Mouse (Mus musculus) intestine, postnatal 0 days (tissue): Measurements from ENCODE around the gene Nol6. TPM values are rescaled to one million over a fixed set of nuclear protein-coding genes. Genes with fewer than 3 reads are reported as not detected.
"Not testable (repeated sequence)": the region's sequence is repeated elsewhere in the genome, so short reads cannot be mapped to it uniquely, and the experiment has no call there.

Experiments
- ATAC-seq: fragments of 200-750 bp; cut with Nextera tagmentation; 2 replicates; pipeline ENCODE4 v1.8.0; 2017; ENCODE audit warnings: mild to moderate bottlenecking, moderate TSS enrichment, moderate library complexity
- H3K27ac ChIP-seq: fragments of 300-500 bp; sonication (generic); 2 replicates; pipeline ENCODE4 v1.5.1; 2014; ENCODE audit warnings: mild to moderate bottlenecking, low read depth, low read length, moderate library complexity
- H3K27me3 ChIP-seq: fragments of 300-500 bp; sonication (generic); replicated peaks from 2 replicates; pipeline ENCODE4 v1.6.1; 2014; ENCODE audit warnings: low read length, mixed read lengths; ENCODE audit not compliant: control insufficient read depth, insufficient read depth
- H3K36me3 ChIP-seq: fragments of 300-500 bp; sonication (generic); 2 replicates; pipeline ENCODE4 v1.6.1; 2014; ENCODE audit warnings: mild to moderate bottlenecking, moderate library complexity; ENCODE audit not compliant: control insufficient read depth, insufficient read depth
- H3K4me1 ChIP-seq: fragments of 300-500 bp; sonication (generic); replicated peaks from 2 replicates; pipeline ENCODE4 v1.6.1; 2014; ENCODE audit warnings: antibody characterized with exemption, low read length, mixed read lengths; ENCODE audit not compliant: control insufficient read depth, insufficient read depth
- H3K4me2 ChIP-seq: fragments of 300-500 bp; sonication (generic); replicated peaks from 2 replicates; pipeline ENCODE4 v1.6.1; 2014; ENCODE audit warnings: low read depth, mild to moderate bottlenecking, moderate library complexity
- H3K4me3 ChIP-seq: fragments of 300-500 bp; sonication (generic); 2 replicates; pipeline ENCODE4 v1.5.1; 2014; ENCODE audit warnings: low read depth, low read length
- H3K9ac ChIP-seq: fragments of 300-500 bp; sonication (generic); 2 replicates; pipeline ENCODE4 v1.6.1; 2014; ENCODE audit warnings: mild to moderate bottlenecking, low read depth, low read length
- H3K9me3 ChIP-seq: fragments of 300-500 bp; sonication (generic); 2 replicates; pipeline ENCODE4 v1.6.1; 2016; ENCODE audit warnings: mixed run types; ENCODE audit not compliant: control insufficient read depth
- CTCF ChIP-seq: sonication (generic); IDR thresholded peaks from 2 replicates; pipeline ENCODE4 v1.5.1; 2016; ENCODE audit warnings: low read depth, mild to moderate bottlenecking, control low read depth, antibody characterized with exemption, moderate library complexity
- WGBS: fragments of 180-500 bp; shearing (Covaris S2); extraction: QIAGEN DNeasy Blood & Tissue Kit; methylation state at CpG from one replicate; pipeline ENCODE4 v1.1.7; 2014; 5-methylcytosine and 5-hydroxymethylcytosine counted together
- polyA plus RNA-seq: library from polyadenylated mRNA; unstranded; fragments of >200 nt; fragmentation: Nextera tagmentation; extraction: Ambion mirVana; gene quantifications from 2 replicates; pipeline ENCODE4 v1.2.1, GENCODE M21; 2015

Gene Nol6
- polyA plus RNA-seq, 1 experiment from 2014 or later: 8.4 TPM

DNA sequence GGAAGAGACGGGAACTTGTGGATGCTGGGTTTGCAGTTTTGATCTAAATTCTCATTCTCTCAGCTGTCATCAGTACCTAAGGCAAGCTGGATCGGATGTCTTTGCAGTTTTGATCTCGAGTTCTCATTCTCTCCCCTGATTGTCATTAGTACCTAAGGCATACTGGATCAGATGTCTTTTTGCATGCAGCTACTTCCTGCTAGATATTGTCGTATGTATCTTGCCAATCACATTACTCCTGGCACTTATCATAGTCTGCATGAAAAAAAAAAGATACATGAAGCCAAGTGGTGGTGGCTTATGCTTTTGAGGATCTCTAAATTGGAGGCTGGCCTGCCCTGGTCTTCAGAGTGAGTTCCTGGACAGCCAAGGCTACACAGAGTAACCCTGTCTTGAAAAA, 39.4 kb downstream of the Nol6 start:
- no peak for TF ChIP-seq CTCF
- Histone ChIP-seq H3K4me1 (no peaks in the 10 kb centered on the region), H3K9me3 (no peaks in the 10 kb centered on the region), H3K27me3 (no peaks in the 10 kb centered on the region), H3K4me3 (no peak overlapping the region), H3K9ac (no peak overlapping the region), H3K4me2 (no peak overlapping the region), H3K27ac (no peak overlapping the region), H3K36me3 (no peaks in the 10 kb centered on the region)
- ATAC-seq: no peak
- WGBS: 83% methylated on average over 4 of the region's 4 CpGs

DNA sequence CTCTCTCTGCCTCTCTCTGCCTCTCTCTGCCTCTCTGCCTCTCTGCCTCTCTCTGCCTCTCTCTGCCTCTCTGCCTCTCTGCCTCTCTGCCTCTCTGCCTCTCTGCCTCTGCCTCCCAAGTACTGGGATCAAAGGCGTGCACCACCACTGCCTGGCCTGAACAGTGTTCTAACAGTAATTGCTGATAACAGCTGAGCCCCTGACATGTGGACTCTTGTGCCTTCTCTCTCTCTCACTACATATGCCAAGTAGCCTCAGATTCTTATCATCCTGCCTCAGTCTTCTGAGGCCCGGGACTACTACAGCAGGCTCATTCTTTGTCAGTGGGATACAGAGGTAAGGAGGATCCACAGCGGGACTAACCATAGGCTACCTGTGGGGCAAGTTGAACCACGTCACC, 41.5 kb downstream of the Nol6 start:
- H3K9ac ChIP-seq, H3K4me3 ChIP-seq, H3K36me3 ChIP-seq, H3K4me1 ChIP-seq, H3K27ac ChIP-seq, H3K9me3 ChIP-seq, ATAC-seq, H3K27me3 ChIP-seq, H3K4me2 ChIP-seq: not testable (repeated sequence)
- 52% methylated on average over 4 of the region's 4 CpGs for WGBS

DNA sequence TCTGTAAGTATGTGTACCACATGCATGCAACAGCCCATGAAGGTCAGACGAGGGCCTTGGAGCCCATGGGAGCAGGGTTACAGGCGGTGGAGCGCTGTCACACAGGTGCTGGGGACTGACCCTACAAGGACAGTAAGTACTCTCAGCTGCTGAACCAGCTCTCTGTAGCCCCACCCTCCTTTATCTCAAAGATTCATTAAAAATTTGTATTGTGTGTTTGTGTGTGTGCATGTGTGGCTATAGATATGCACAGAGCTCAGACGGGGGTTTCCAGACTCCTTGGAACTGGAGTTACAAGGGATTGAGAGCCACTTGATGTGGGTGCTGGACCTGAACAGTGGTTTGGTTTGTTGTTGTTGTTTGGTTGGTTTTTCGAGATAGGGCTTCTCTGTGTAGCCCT, 42.5 kb downstream of the Nol6 start:
- H3K27ac ChIP-seq: no peak overlapping the region
- H3K4me1 ChIP-seq: no peaks in the 10 kb centered on the region
- no peak for TF ChIP-seq CTCF
- no peak overlapping the region for H3K4me3 ChIP-seq
- H3K9ac ChIP-seq: no peak overlapping the region
- no peaks in the 10 kb centered on the region for H3K9me3 ChIP-seq
- no peak overlapping the region for H3K4me2 ChIP-seq
- no peaks in the 10 kb centered on the region for H3K36me3 ChIP-seq
- no peak for ATAC-seq
- WGBS: 75% methylated on average over 5 of the region's 5 CpGs
- H3K27me3 ChIP-seq: no peaks in the 10 kb centered on the region

DNA sequence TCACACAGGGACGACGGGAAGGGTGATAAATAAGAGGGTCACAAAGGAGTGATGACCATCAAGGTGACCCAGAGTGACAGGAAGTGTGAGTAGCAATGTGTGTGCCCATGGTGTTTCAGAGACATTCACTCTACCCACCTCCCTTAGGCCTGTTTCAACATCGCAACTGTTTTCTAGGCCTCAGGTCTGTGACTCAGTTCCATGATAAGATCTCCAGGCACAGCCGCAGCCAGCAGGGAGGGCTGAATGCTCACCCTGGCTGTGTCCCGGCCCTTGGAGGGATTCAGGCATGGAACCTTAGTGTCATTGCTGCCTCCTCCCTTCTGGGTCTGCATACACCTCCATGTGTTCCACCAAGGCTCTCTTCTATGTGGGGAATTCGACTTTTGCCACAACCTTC, 45.5 kb downstream of the Nol6 start:
- Histone ChIP-seq H3K9ac (no peak overlapping the region), H3K27me3 (no peaks in the 10 kb centered on the region), H3K27ac (no peak overlapping the region), H3K9me3 (no peaks in the 10 kb centered on the region), H3K4me1 (no peaks in the 10 kb centered on the region), H3K36me3 (no peaks in the 10 kb centered on the region), H3K4me3 (no peak overlapping the region), H3K4me2 (no peak overlapping the region)
- TF ChIP-seq CTCF: no peak
- ATAC-seq: no peak
- WGBS: 57% methylated on average over 6 of the region's 6 CpGs

DNA sequence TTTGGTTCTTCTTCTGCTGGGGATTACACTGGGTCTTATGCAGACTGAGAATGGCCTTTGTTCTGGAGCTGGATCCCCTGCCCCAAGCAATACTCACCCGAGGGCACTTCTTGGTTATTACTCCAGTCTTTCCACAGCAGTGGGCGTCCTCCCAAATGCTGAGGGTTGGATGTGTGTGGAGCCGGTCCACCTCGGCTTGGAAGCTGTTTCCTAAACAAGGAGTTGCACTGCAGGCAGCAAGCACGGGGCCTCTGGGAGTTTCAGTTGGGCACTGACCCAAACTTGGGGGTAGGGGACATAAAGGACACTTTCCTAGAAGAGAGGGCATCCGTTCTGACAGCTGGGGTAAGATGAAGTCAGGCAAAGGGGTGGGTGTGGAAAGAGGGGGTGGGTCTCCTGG, 49.8 kb downstream of the Nol6 start:
- H3K36me3 ChIP-seq: no peaks in the 10 kb centered on the region
- no peak for TF ChIP-seq CTCF
- H3K9ac ChIP-seq: no peak overlapping the region
- no peak overlapping the region for H3K27ac ChIP-seq
- H3K9me3 ChIP-seq: no peaks in the 10 kb centered on the region
- H3K4me1 ChIP-seq: no peaks in the 10 kb centered on the region
- H3K4me2 ChIP-seq: no peak overlapping the region
- H3K27me3 ChIP-seq: no peaks in the 10 kb centered on the region
- 69% methylated on average over 6 of the region's 6 CpGs for WGBS
- no peak overlapping the region for H3K4me3 ChIP-seq
- no peak for ATAC-seq

DNA sequence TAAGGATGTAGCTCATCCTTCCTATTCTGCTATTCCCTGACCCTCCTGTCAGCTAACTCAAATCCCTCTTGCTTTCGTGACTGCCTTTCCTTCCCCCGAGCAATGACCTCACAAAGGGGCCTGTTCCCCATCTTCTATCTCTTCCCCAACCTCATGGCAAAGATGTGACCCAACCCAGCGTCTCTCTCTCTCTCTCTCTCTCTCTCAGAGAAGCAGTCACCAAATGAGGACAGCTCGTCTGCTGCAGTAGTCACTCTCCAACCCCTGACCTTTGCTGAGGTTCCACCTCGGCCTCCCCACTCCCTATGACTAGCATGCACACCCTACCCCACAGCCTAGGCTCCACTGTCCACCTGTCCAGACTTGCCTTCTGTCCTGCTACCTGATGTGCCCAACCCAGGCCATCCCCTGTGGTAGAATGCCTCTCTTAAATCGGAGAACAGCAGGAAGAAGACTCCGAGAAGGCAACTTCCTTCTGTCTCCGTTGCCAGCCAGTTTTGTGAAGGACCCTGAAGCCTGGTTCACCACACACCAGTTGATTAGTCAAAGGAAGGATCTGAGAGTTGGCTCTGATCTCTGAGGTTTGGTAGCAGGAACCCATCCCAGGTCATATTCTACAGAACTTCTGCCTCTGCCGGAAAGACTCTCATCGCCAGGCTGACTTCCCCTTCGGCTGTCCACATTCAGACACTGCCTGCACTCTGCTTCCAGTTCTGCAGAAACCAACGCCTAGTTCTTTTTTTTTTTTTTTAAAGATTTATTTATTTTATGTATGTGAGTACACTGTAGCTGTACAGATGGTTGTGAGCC, 51.0 kb downstream of the Nol6 start:
- Histone ChIP-seq H3K4me2 (no peak overlapping the region), H3K27me3 (no peaks in the 10 kb centered on the region), H3K9ac (no peak overlapping the region), H3K4me1 (no peaks in the 10 kb centered on the region), H3K27ac (no peak overlapping the region), H3K9me3 (no peaks in the 10 kb centered on the region), H3K36me3 (no peaks in the 10 kb centered on the region), H3K4me3 (no peak overlapping the region)
- no peak for TF ChIP-seq CTCF
- ATAC-seq: no peak
- 71% methylated on average over 12 of the region's 12 CpGs for WGBS
